8 mouse cellular contexts compared by ENCODE assay signal in the genomic region with DNA sequence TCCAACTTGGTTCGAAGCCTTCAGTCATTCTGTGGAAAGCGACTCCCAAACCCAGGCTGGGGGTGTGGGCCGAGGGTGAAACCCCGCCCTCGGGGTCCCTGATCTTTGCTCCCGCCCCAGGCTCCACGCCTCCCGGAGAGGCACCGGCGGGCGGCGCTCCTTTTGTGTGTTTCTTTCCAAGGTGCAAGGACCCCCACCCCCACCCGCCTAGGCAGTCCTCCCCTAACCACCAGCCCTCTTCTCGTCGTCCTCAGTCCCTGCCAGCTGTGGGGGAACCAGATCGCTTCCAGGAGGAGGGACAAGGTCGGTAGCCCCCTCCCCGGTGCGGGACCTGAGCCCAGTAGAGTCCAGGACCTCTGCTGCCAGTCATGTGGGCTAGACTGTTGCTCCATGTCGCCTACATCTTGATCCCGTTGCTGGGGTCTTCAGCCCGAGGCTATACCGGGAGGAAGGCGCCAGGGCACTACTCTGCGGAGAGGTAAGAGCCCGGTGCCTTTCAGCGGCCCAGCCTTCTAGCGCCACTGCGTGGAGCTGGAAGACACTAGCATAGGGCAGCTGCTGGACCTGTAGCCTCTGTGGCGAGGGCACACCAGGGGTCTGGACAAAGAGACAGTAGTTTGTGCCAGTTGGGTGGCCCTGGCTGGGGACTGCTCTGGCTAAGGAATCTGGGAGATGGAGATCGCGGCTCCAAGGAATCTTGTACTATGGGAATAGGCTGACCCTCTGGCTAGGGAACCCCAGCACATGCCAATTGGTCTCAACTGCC. TPM values are rescaled to one million over a fixed set of nuclear protein-coding genes. Genes with fewer than 3 reads are reported as not detected.
DNase-seq lines count a peak whose midpoint lies in the region; ATAC-seq and TF ChIP-seq lines count a peak whose summit lies in the region.

A gene (plus strand): TSS at position 108 of the 766 bp plus-strand sequence.

- H3K4me3 ChIP-seq in kidney, adult 2 months (ENCODE audit: insufficient read depth, low read depth, low read length): peak within 1 kb of the TSS; percentile 51
- H3K4me3 ChIP-seq in limb, embryonic 12.5 days (replicated peaks): peak within 1 kb of the TSS; percentile 46
- H3K4me3 ChIP-seq in midbrain, embryonic 13.5 days (replicated peaks): peak within 1 kb of the TSS; percentile 44
- H3K4me3 ChIP-seq in stomach, embryonic 16.5 days (replicated peaks; ENCODE audit: low read length): peak within 1 kb of the TSS; percentile 46

- H3K9ac ChIP-seq in limb, embryonic 12.5 days (replicated peaks): peak within 1 kb of the TSS; percentile 63
- H3K9ac ChIP-seq in midbrain, embryonic 13.5 days (replicated peaks): peak within 1 kb of the TSS; percentile 66
- peak within 1 kb of the TSS; percentile 62 for H3K9ac ChIP-seq in stomach, embryonic 16.5 days (ENCODE audit: low read length)

- DNase-seq in ovary, postnatal 10 days (ENCODE audit: low spot score): peak; percentile 5
- no peak for DNase-seq in ovary, adult 18-20 months (ENCODE audit: low spot score)
- DNase-seq in embryo, embryonic 11 days: peak; percentile 79
- DNase-seq in heart, adult 8-10 months (ENCODE audit: low spot score): peak; percentile 7
- DNase-seq in kidney, adult 2 months: peak; percentile 61

- peak within 1 kb of the TSS; percentile 76 for H3K27ac ChIP-seq in kidney, adult 2 months (ENCODE audit: insufficient read depth, low read depth, low read length)
- H3K27ac ChIP-seq in limb, embryonic 12.5 days: peak within 1 kb of the TSS; percentile 56
- H3K27ac ChIP-seq in midbrain, embryonic 13.5 days: no peak within 1 kb of the TSS
- H3K27ac ChIP-seq in stomach, embryonic 16.5 days (ENCODE audit: low read length): no peak within 1 kb of the TSS; the same call in 1 of the 2 replicates

- ATAC-seq in limb, embryonic 12.5 days (ENCODE audit: insufficient number of reproducible peaks, insufficient read depth, low FRiP score, low TSS enrichment, low read depth): peak; percentile 81
- ATAC-seq in midbrain, embryonic 13.5 days: peak; percentile 90
- ATAC-seq in stomach, embryonic 16.5 days (ENCODE audit: insufficient read depth, low FRiP score): peak; percentile 71

- TF ChIP-seq CTCF in kidney, adult 2 months (conservative IDR thresholded peaks at IDR 0.05; ENCODE audit: insufficient read depth, insufficient read length, low read depth, low read length): peak; percentile 40; the same call in 1 of the 2 replicates

- no peak for TF ChIP-seq POLR2A in kidney, adult 2 months (IDR thresholded peaks at IDR 0.05; ENCODE audit: low read depth, low read length)

- no peaks in the 10 kb centered on the region for H3K36me3 ChIP-seq in kidney, adult 2 months (ENCODE audit: control insufficient read depth, insufficient read depth, low read length)
- peaks cover 26% of the 10 kb centered on the region for H3K36me3 ChIP-seq in limb, embryonic 12.5 days
- peaks cover 24% of the 10 kb centered on the region for H3K36me3 ChIP-seq in midbrain, embryonic 13.5 days
- H3K36me3 ChIP-seq in stomach, embryonic 16.5 days (ENCODE audit: control insufficient read depth, insufficient read depth, low read length): 0 out of 2 replicates have a peak, but pooled peaks cover 3% of the 10 kb centered on the region

- H3K4me1 ChIP-seq in kidney, adult 2 months (ENCODE audit: control insufficient read depth, insufficient read depth, low read length): 0 out of 2 replicates have a peak, but pooled peaks cover 4% of the 10 kb centered on the region
- H3K4me1 ChIP-seq in limb, embryonic 12.5 days (replicated peaks): peaks cover 11% of the 10 kb centered on the region
- H3K4me1 ChIP-seq in midbrain, embryonic 13.5 days (replicated peaks): peaks cover 18% of the 10 kb centered on the region
- H3K4me1 ChIP-seq in stomach, embryonic 16.5 days (ENCODE audit: control insufficient read depth, insufficient read depth, low read length): peaks cover 15% of the 10 kb centered on the region

- H3K4me2 ChIP-seq in limb, embryonic 12.5 days: peak within 1 kb of the TSS; percentile 93
- H3K4me2 ChIP-seq in midbrain, embryonic 13.5 days (replicated peaks): peak within 1 kb of the TSS; percentile 89
- peak within 1 kb of the TSS; percentile 81 for H3K4me2 ChIP-seq in stomach, embryonic 16.5 days (ENCODE audit: low read depth, low read length)

- WGBS in kidney, adult 2 months: 3% methylated on average over 32 of the region's 32 CpGs
- 1% methylated on average over 32 of the region's 32 CpGs for WGBS in limb, embryonic 12.5 days
- WGBS in midbrain, embryonic 13.5 days: 2% methylated on average over 32 of the region's 32 CpGs
- 2% methylated on average over 32 of the region's 32 CpGs for WGBS in stomach, embryonic 16.5 days

- H3K9me3 ChIP-seq in limb, embryonic 12.5 days: no peaks in the 10 kb centered on the region
- no peaks in the 10 kb centered on the region for H3K9me3 ChIP-seq in midbrain, embryonic 13.5 days
- no peaks in the 10 kb centered on the region for H3K9me3 ChIP-seq in stomach, embryonic 16.5 days (replicated peaks; ENCODE audit: control insufficient read depth, low read length)

- no peaks in the 10 kb centered on the region for H3K27me3 ChIP-seq in kidney, adult 2 months (replicated peaks; ENCODE audit: control insufficient read depth, insufficient read depth, low read length)
- H3K27me3 ChIP-seq in limb, embryonic 12.5 days: no peaks in the 10 kb centered on the region
- peaks cover 16% of the 10 kb centered on the region; the same call in 1 of the 2 replicates for H3K27me3 ChIP-seq in midbrain, embryonic 13.5 days
- H3K27me3 ChIP-seq in stomach, embryonic 16.5 days (ENCODE audit: control insufficient read depth, insufficient read depth, low read length): no peaks in the 10 kb centered on the region

RNA-seq across cellular contexts. Expression of the gene that starts here (rescaled TPM):
- not detected for total RNA-seq in heart, adult 8-10 months (2022)
- 15.3 and 17.3 TPM in 2 replicates for polyA plus RNA-seq in kidney, adult 2 months (2012; rRNA removed)
- 2.9 and 3.5 TPM in 2 replicates for polyA plus RNA-seq in limb, embryonic 12.5 days (2016; fragmentation: Nextera tagmentation; extraction: Ambion mirVana)
- 0.39 and 0.61 TPM in 2 replicates for polyA plus RNA-seq in midbrain, embryonic 13.5 days (2015; fragmentation: Nextera tagmentation; extraction: Ambion mirVana)
- 1.2 and 2.0 TPM in 2 replicates for polyA plus RNA-seq in stomach, embryonic 16.5 days (2015; fragmentation: Nextera tagmentation; extraction: Ambion mirVana)

Comparison
In these comparisons a context has a peak if more than half of its experiments do, and no peak if none do; other contexts are left out.
1. Peak in DNase-seq in heart, adult 8-10 months; RNA of the gene not detected or under 1 TPM.
2. Peak in ATAC-seq, H3K4me3 ChIP-seq, H3K9ac ChIP-seq and H3K4me2 ChIP-seq in midbrain, embryonic 13.5 days; RNA of the gene not detected or under 1 TPM.
3. H3K27ac ChIP-seq: peak in kidney, adult 2 months (single experiment) and limb, embryonic 12.5 days (single experiment); none in midbrain, embryonic 13.5 days (single experiment) and stomach, embryonic 16.5 days (single experiment).
4. Peak in every context shown above with its lines, with median percentiles within 50 percentile points of each other: H3K4me3 ChIP-seq, ATAC-seq, H3K4me2 ChIP-seq and H3K9ac ChIP-seq.